Mouse (Mus musculus) left cerebral cortex, adult 6 months (tissue): Measurements from ENCODE around the gene Nhlrc3. TPM values are rescaled to one million over a fixed set of nuclear protein-coding genes. Genes with fewer than 3 reads are reported as not detected.

Experiments used
- long read RNA-seq, 2 experiments: library from polyadenylated mRNA; unstranded; transcript quantifications; one replicate each; pipeline ENCODE4 v2.0.0; 2019 to 2020
- polyA plus RNA-seq: library from polyadenylated mRNA; unstranded; fragments of <200 nt; fragmentation: Nextera tagmentation; gene quantifications from 2 replicates; pipeline ENCODE4 v1.2.3, GENCODE M21; 2021

Gene Nhlrc3
- polyA plus RNA-seq: 1.8 and 2.1 TPM in 2 replicates
- long read RNA-seq, experiment 1, full-length matches to known transcripts: 13 of 19 reads
- long read RNA-seq, experiment 1, partial matches to known transcripts: 2 of 19 reads
- long read RNA-seq, experiment 1, other reads (novel, unspliced or antisense): 4 of 19 reads
- long read RNA-seq, experiment 2, partial matches to known transcripts: 1 of 4 reads
- long read RNA-seq, experiment 2, other reads (novel, unspliced or antisense): 3 of 4 reads

DNA sequence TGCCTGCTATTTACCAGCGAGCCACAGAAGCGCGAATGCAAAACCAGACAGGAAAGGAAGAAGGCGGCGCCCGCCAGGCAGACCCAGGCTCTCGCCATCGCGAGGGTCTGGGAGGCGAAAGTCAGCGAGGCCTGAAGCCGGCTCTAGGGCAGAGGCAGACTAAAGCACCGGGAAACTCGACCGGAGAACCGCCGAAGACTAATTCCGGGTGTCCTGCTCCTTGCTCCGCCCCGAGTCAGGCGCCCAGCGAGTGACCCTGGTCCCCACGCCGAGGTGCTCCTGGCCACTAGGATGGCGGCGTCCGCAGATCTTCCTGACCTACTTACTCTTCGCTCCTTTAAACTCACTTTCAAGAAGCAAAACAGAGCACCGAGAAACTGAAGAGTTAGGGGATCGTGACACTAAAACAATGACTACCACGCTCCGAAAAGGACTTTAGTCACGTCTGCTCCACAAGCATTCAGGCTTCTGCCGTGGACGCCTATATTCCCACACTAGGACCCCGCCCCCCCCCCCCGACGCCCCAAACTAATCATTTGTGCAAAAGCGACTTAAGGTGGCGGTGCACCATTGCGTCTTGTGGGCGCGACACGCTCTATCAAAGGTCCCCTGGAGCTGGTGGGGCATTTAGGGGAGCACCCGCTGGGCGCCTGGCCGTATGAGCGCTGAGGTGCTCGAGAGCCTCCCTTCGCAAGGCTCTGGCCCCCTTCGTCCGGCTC is at the start of gene Nhlrc3, which contains the start of gene Proser1:
Gene Nhlrc3, minus strand, starts transcription at position 287 of the 719 bp plus-strand sequence.
Gene Proser1, plus strand, starts transcription at position 621 of the 719 bp plus-strand sequence.

GRCm38 (mm10) chr3:53488353-53488752 is 25.2 kb upstream of the Nhlrc3 start, which contains the start of gene Stoml3:
Stoml3 (plus strand) TSS chr3:53488653.

Other genes starting within 250 kb of the Nhlrc3 start
- 4.5 and 6.3 TPM in 2 replicates for gene Proser1, start 334 bp upstream of the Nhlrc3 start, polyA plus RNA-seq
- gene Stoml3, start 25.3 kb upstream of the Nhlrc3 start, polyA plus RNA-seq: 0.58 and 0.70 TPM in 2 replicates
- 0.13 and 0.15 TPM in 2 replicates for gene Frem2, start 194.0 kb upstream of the Nhlrc3 start, polyA plus RNA-seq